Mouse (Mus musculus) cerebellum, adult 2 months (tissue): ENCODE results near the gene Nbl1.

Experiments used
- CTCF ChIP-seq: fragments of 200-500 bp; IDR thresholded peaks from 2 replicates; pipeline ENCODE4 v1.5.1; 2011; ENCODE audit warnings: low read depth, mild to moderate bottlenecking, control low read depth, low read length, moderate library complexity, borderline replicate concordance; ENCODE audit not compliant: insufficient read depth
- POLR2A ChIP-seq: fragments of 200-500 bp; IDR thresholded peaks from 2 replicates; pipeline ENCODE4 v1.6.1; 2011; ENCODE audit warnings: low read length, control low read depth, borderline replicate concordance; ENCODE audit not compliant: insufficient read depth

DNA sequence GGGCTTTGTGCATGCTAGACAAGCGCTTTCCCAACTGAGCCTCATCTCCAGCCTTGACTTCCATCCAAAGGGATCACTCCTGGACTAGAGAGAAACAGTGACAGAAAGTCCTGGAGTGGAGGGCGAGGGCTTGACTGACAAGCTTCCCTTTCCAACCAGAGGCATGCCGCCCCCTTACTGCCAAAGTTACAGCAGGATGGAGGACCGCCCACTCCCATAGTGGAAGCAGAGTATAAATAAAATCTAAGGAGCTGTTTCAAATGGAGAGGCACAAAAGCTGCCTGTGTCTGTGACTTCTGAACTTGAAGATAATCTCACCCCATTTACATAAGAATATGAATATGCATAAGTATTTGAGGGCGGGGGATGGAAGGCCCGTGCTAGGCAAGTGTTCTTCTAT is 44.3 kb downstream of the Nbl1 start:
- TF ChIP-seq CTCF (no peak), POLR2A (no peak)
